Mouse (Mus musculus) intestine, embryonic 16.5 days (tissue): ENCODE measurements around the gene Ppp1r16b. TPM values are rescaled to one million over a fixed set of nuclear protein-coding genes. Genes with fewer than 3 reads are reported as not detected.
A peak's percentile ranks its signal among the peaks of the same experiment; 100 is the strongest.

ENCODE experiments used
- ATAC-seq: fragments of 200-750 bp; cut with Nextera tagmentation; 2 replicates; pipeline ENCODE4 v1.8.0; 2017; ENCODE audit warnings: moderate TSS enrichment, moderate library complexity
- H3K27ac ChIP-seq: fragments of 300-500 bp; sonication (generic); 2 replicates; pipeline ENCODE4 v1.5.1; 2014; ENCODE audit warnings: mild to moderate bottlenecking, low read length
- H3K27me3 ChIP-seq: fragments of 300-500 bp; sonication (generic); replicated peaks from 2 replicates; pipeline ENCODE4 v1.6.1; 2014; ENCODE audit warnings: low read length, control low read depth, mixed read lengths; ENCODE audit not compliant: control insufficient read depth, insufficient read depth
- H3K36me3 ChIP-seq: fragments of 300-500 bp; sonication (generic); 2 replicates; pipeline ENCODE4 v1.6.1; 2014; ENCODE audit warnings: low read length, control low read depth; ENCODE audit not compliant: control insufficient read depth, insufficient read depth
- H3K4me1 ChIP-seq: fragments of 300-500 bp; sonication (generic); 2 replicates; pipeline ENCODE4 v1.6.1; 2014; ENCODE audit warnings: low read length, control low read depth, mixed read lengths; ENCODE audit not compliant: control insufficient read depth, insufficient read depth
- H3K4me2 ChIP-seq: fragments of 300-500 bp; sonication (generic); 2 replicates; pipeline ENCODE4 v1.6.1; 2014; ENCODE audit warnings: low read depth, low read length, control low read depth
- H3K4me3 ChIP-seq: fragments of 300-500 bp; sonication (generic); 2 replicates; pipeline ENCODE4 v1.5.1; 2014; ENCODE audit warnings: mild to moderate bottlenecking, low read length
- H3K9ac ChIP-seq: fragments of 300-500 bp; sonication (generic); 2 replicates; pipeline ENCODE4 v1.6.1; 2014; ENCODE audit warnings: low read depth, low read length
- H3K9me3 ChIP-seq: fragments of 300-500 bp; sonication (generic); 2 replicates; pipeline ENCODE4 v1.6.1; 2016; ENCODE audit warnings: low read length, control low read depth; ENCODE audit not compliant: control insufficient read depth
- WGBS: fragments of 180-500 bp; shearing (Covaris S2); extraction: QIAGEN DNeasy Blood & Tissue Kit; methylation state at CpG from one replicate; pipeline ENCODE4 v1.1.7; 2014; 5-methylcytosine and 5-hydroxymethylcytosine counted together
- polyA plus RNA-seq: library from polyadenylated mRNA; unstranded; fragments of >200 nt; fragmentation: Nextera tagmentation; extraction: Ambion mirVana; gene quantifications from 2 replicates; pipeline ENCODE4 v1.2.1, GENCODE M21; 2015

Ppp1r16b gene
- polyA plus RNA-seq, 1 experiment from 2014 or later: 3.5 TPM

DNA sequence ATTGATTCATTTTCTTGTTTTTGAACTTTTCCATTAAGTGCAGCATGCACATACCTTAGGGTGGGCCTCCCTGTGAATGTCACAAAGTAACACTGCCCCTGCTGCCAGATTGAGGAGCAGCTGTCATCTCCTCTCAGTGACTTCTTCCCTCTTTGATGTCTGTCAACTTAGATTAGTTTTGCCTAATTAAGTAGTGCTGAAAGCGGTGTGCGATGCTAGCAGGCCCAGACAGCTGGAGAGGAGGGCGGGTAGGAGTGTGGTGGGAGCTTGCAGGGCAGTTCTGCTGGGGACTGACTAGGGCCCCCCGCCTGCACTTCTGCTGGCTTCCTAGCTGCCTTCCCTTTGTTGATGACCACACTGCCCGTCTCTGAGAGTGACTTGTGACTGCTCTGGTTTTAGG lies 33.3 kb upstream of the Ppp1r16b start:
- Histone ChIP-seq H3K9ac (no peak overlapping the region), H3K27me3 (no peaks in the 10 kb centered on the region), H3K36me3 (peaks cover 36% of the 10 kb centered on the region), H3K4me1 (no peaks in the 10 kb centered on the region), H3K4me3 (no peak overlapping the region), H3K27ac (no peak overlapping the region), H3K4me2 (no peak overlapping the region), H3K9me3 (no peaks in the 10 kb centered on the region)
- 84% methylated on average over 5 of the region's 5 CpGs for WGBS
- ATAC-seq: no peak

DNA sequence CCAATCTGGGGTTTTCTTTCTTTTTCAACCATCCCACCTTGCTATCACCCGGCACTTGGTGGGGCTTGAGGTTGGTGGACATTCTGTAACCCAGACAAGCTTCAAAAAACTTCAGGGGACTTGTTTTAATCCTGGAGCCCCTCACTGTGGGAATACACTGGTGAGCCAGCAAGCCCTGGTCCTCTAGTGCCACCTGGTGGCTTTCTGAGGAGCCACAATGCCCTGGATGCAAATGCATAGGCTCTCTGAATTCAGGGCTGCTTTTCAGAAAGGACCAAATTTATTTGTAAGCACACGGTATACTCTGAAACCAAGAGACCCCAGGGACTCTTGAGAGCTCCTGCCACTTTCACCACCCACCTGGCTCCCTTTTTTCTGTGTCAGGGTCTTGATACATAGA lies 23.3 kb upstream of the Ppp1r16b start:
- H3K4me1 ChIP-seq: no peaks in the 10 kb centered on the region
- H3K9ac ChIP-seq: no peak overlapping the region
- WGBS: 29% methylated on average over 2 of the region's 2 CpGs
- H3K9me3 ChIP-seq: no peaks in the 10 kb centered on the region
- H3K4me3 ChIP-seq: no peak overlapping the region
- H3K27ac ChIP-seq: no peak overlapping the region
- H3K36me3 ChIP-seq: peaks cover 5% of the 10 kb centered on the region
- H3K27me3 ChIP-seq: no peaks in the 10 kb centered on the region
- H3K4me2 ChIP-seq: no peak overlapping the region
- no peak for ATAC-seq

DNA sequence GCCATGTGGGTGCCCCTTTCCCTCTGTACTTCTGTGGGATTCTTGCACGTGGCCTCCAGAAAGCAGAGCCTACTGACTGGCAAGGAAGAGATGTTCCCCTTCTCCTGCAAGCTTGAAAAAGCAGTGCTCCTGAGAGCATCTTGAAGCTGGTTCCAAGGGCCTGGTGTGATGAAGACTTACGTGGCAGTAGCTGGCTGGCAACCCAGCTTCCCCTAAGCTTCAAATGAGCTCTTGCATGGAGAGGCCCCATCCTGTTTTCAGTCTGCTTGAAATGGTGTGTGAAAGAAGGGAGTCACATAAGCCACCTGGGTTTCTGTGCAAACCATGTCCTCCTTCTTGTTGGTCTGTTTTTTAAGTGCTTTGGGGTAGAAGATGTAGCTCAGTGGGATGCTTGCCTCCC lies 22.6 kb upstream of the Ppp1r16b start:
- Histone ChIP-seq H3K9ac (no peak overlapping the region), H3K4me2 (no peak overlapping the region), H3K4me3 (no peak overlapping the region), H3K4me1 (no peaks in the 10 kb centered on the region), H3K9me3 (no peaks in the 10 kb centered on the region), H3K36me3 (peaks cover 5% of the 10 kb centered on the region), H3K27me3 (no peaks in the 10 kb centered on the region), H3K27ac (no peak overlapping the region)
- no peak for ATAC-seq
- WGBS: 93% methylated on average over 2 of the region's 2 CpGs

DNA sequence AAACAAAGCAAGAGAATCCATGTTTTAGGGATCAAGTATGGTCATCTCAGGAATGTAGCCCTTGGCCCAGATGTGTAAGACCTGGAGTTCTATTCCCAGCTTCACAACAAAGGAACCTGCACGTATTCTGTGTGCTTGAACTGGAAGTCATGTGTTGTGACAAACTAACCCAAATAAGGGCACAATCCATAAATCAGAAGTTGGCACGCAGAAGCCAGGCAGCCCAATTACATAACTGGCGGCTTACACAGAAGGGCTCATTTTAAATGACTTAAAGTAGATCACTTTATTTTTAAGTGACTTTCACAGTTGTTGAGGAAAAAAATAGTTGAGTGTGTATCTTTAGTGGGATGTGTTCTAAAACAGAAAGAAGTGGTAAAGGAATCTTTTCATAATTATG lies 21.4 kb upstream of the Ppp1r16b start:
- no peaks in the 10 kb centered on the region for H3K9me3 ChIP-seq
- no peak overlapping the region for H3K9ac ChIP-seq
- H3K27me3 ChIP-seq: no peaks in the 10 kb centered on the region
- no peak overlapping the region for H3K27ac ChIP-seq
- ATAC-seq: no peak
- no peaks in the 10 kb centered on the region for H3K4me1 ChIP-seq
- H3K36me3 ChIP-seq: no peaks in the 10 kb centered on the region; the same call in none of the 2 replicates
- H3K4me3 ChIP-seq: no peak overlapping the region
- no peak overlapping the region for H3K4me2 ChIP-seq
- WGBS: 70% methylated on average over 3 of the region's 3 CpGs

DNA sequence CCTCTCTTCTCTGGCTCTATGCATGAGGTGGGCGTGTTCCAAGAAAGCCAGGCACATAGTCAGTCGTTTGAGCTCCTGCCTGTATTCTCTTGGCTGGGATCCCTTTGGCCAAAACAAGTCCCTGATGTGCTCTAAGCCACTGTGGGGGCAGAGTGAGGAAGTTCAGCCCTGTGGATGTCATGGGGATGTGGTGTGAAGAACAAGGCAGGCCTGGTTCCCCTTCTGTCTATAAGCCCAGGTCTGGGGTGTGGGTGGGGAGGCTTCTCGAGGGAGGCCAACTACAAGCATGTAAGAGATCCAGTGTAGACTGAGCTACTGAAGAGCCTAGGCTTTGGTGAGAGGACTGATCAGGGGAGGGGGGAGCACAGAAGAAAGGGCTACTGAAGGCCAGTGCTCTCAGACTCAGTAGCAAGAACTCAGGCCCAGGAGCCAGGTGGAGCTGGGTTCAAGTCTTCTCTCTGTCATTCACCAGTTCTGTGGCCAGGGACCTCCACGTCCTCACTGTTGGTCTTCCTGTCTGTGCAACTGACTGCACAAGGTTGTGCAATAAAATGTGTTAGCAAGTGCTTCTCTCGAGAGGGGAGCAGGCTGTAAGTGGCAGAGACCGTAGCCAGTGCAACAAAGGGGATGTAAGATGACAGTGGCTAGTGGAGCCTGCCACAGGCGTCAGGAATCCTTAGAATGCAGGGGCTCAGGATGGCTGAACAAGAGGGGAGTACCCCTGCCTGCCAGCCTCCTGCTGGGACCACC lies 13.9 kb upstream of the Ppp1r16b start:
- Histone ChIP-seq H3K4me2 (no peak overlapping the region), H3K36me3 (no peaks in the 10 kb centered on the region), H3K9ac (no peak overlapping the region), H3K27me3 (no peaks in the 10 kb centered on the region), H3K9me3 (no peaks in the 10 kb centered on the region), H3K27ac (no peak overlapping the region), H3K4me1 (no peaks in the 10 kb centered on the region), H3K4me3 (no peak overlapping the region)
- WGBS: 65% methylated on average over 7 of the region's 7 CpGs
- no peak for ATAC-seq

DNA sequence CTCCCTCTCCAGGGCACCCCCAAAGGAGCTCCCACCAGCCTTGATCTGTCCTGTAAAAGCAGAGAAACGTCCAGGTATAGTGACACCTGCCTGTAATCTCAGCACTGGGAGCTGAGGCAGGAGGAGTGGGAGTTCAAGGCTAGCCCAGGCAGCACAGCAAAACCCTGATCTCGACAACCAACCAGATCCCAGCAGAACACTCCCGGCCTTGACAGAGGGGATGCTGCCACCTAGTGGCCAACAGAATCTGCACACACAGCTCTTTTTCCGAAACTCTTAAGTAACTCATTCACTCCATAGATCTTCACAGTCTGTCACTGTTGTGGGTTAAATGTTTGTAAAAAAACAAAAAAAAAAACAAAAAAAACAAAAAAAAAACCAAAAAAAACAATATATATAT lies 12.2 kb upstream of the Ppp1r16b start:
- 11% methylated on average over 4 of the region's 4 CpGs for WGBS
- peak; percentile 31; the same call in 1 of the 2 replicates for ATAC-seq
- no peak overlapping the region for H3K27ac ChIP-seq
- H3K4me1 ChIP-seq: peaks cover 1% of the 10 kb centered on the region; the same call in 1 of the 2 replicates
- no peak overlapping the region for H3K4me2 ChIP-seq
- no peaks in the 10 kb centered on the region for H3K27me3 ChIP-seq
- H3K9ac ChIP-seq: no peak overlapping the region
- no peak overlapping the region for H3K4me3 ChIP-seq
- H3K9me3 ChIP-seq: no peaks in the 10 kb centered on the region
- H3K36me3 ChIP-seq: no peaks in the 10 kb centered on the region

DNA sequence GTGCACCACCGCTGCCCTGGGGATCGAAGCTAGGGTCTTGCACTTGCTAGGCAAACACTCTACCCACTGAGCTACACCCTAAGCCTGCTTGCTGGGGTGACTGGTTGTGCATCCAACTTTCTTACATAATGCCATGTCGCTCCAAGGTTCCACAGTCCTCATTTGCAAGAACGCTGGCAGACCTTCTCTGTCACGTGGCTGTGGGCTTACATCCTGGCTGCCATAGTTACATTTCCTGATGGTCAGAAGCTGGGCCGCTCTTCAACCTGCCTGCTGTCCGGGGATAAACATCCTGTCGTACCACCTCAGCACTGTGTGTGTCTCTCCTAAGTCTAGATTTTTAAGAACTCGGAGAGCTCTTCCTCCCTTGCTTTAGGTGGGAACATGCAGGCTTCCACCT lies 10.5 kb upstream of the Ppp1r16b start:
- no peak overlapping the region for H3K4me3 ChIP-seq
- H3K9me3 ChIP-seq: no peaks in the 10 kb centered on the region
- no peaks in the 10 kb centered on the region for H3K36me3 ChIP-seq
- no peak overlapping the region for H3K4me2 ChIP-seq
- no peak overlapping the region for H3K9ac ChIP-seq
- no peak overlapping the region; the same call in 1 of the 2 replicates for H3K27ac ChIP-seq
- no peak for ATAC-seq
- no peaks in the 10 kb centered on the region for H3K27me3 ChIP-seq
- H3K4me1 ChIP-seq: peaks cover 6% of the 10 kb centered on the region
- WGBS: 67% methylated on average over 9 of the region's 9 CpGs

DNA sequence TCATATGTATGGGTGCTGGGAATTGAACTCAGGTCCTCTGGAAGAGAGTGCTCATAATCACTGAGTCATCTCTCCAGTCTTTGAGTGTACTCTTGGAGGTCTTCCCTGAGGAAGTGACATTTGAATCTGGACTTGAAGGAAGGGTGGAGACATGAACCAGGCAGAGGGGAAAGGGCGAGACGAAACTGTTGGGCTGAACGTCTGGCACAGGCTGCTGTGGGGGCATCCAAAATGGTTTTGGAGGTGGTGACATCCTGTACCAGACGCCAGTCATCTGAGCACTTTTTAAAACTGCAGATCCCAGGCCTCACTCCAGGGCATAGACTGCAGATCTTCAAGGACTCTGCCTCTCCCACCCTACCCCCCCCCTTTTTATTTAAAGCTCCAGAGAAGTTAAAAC lies 9.4 kb upstream of the Ppp1r16b start:
- ATAC-seq: no peak

DNA sequence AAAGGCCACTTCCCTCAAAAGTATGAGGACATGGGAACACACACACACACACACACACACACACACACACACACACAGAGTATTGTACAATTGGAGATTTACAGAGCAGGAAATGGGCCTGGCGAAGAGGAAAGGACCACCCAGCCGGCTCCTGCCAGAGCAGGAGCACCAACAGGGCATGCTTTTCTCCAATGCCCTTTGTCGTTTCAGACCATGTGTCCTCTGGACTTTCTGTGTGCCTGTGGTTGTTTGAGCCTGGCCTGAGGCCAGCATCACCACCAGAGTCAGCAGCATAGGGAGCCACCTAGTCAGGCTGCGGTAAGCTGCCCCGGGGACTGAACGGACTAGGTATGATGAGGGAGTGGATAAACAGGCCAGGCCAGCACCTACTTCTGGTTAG lies 6.4 kb upstream of the Ppp1r16b start:
- Histone ChIP-seq H3K9me3 (no peaks in the 10 kb centered on the region), H3K27me3 (no peaks in the 10 kb centered on the region), H3K4me1 (peaks cover 6% of the 10 kb centered on the region), H3K9ac (peak overlapping the region; percentile 29; the same call in 1 of the 2 replicates), H3K4me3 (no peak overlapping the region), H3K36me3 (no peaks in the 10 kb centered on the region), H3K4me2 (no peak overlapping the region), H3K27ac (peak overlapping the region; percentile 63)
- WGBS: 45% methylated on average over 6 of the region's 6 CpGs
- peak; percentile 68 for ATAC-seq

More for the DNA sequence above, 9.4 kb upstream of the Ppp1r16b start:
- no peaks in the 10 kb centered on the region for H3K27me3 ChIP-seq
- peaks cover 6% of the 10 kb centered on the region for H3K4me1 ChIP-seq
- H3K9me3 ChIP-seq: no peaks in the 10 kb centered on the region
- no peak overlapping the region for H3K4me2 ChIP-seq
- WGBS: 84% methylated on average over 4 of the region's 4 CpGs
- H3K4me3 ChIP-seq: no peak overlapping the region
- no peak overlapping the region for H3K9ac ChIP-seq
- no peak overlapping the region for H3K27ac ChIP-seq
- H3K36me3 ChIP-seq: no peaks in the 10 kb centered on the region

DNA sequence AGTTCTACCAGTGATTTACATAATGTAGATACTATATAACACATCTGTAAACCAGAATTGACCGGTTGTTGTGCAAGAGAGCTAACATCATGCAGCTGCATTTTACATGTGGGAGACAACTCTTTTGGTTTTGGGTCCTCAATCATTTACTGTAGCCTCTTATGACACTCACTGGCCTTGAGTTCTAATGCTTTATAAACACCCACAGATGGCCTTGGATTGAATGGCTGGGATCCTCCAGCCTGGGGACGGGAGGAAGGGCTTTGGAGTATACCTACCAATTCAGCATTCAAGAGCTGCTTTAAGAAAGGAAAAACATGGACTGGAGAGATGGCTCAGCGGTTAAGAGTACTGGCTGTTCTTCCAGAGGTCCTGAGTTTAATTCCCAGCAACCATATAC lies 5.9 kb upstream of the Ppp1r16b start:
- ATAC-seq: no peak; the same call in 1 of the 2 replicates
- H3K4me1 ChIP-seq: peaks cover 6% of the 10 kb centered on the region
- H3K4me2 ChIP-seq: no peak overlapping the region
- peak overlapping the region; percentile 63 for H3K27ac ChIP-seq
- no peaks in the 10 kb centered on the region for H3K27me3 ChIP-seq
- H3K36me3 ChIP-seq: no peaks in the 10 kb centered on the region
- peak overlapping the region; percentile 29; the same call in 1 of the 2 replicates for H3K9ac ChIP-seq
- H3K4me3 ChIP-seq: no peak overlapping the region
- 62% methylated on average over 3 of the region's 3 CpGs for WGBS
- no peaks in the 10 kb centered on the region for H3K9me3 ChIP-seq
